Mouse (Mus musculus): ENCODE results near the gene Abat. TPM values are rescaled to one million over a fixed set of nuclear protein-coding genes. Genes with fewer than 3 reads are reported as not detected.

Abat gene
- total RNA-seq, 2 experiments from 2014 or later = 149 to 156 TPM

GRCm38 (mm10) chr16:8620315-8621115 lies 107.3 kb downstream of the Abat start:
- no peak for DNase-seq (ENCODE audit: low spot score in 2 of 2)

GRCm38 (mm10) chr16:8630419-8630818 lies 117.2 kb downstream of the Abat start:
- DNase-seq (ENCODE audit: low spot score in 2 of 2) = no peak

- DNase-seq (ENCODE audit: low spot score in 2 of 2) = no peak
Measured at GRCm38 (mm10) chr16:8631428-8631827, 118.2 kb downstream of the Abat start.

- no peak for DNase-seq (ENCODE audit: low spot score in 2 of 2)
Measured at GRCm38 (mm10) chr16:8636867-8637216, 123.6 kb downstream of the Abat start.

GRCm38 (mm10) chr16:8637217-8638051 lies 124.2 kb downstream of the Abat start, which contains the start of the genes Pmm2 and Tmem186:
Gene Pmm2 (plus strand): TSS chr16:8637674.
Gene Tmem186 (minus strand): TSS chr16:8637712.
- DNase-seq (ENCODE audit: low spot score in 2 of 2) = peak; percentile 89 to 94

GRCm38 (mm10) chr16:8638131-8638530 lies 124.9 kb downstream of the Abat start:
- no peak for DNase-seq (ENCODE audit: low spot score in 2 of 2)

- DNase-seq (ENCODE audit: low spot score in 2 of 2) = no peak
Measured at GRCm38 (mm10) chr16:8639466-8640191, 126.4 kb downstream of the Abat start.

GRCm38 (mm10) chr16:8643855-8644254 lies 130.6 kb downstream of the Abat start:
- peak in 1 of 2 experiments; percentile 44 for DNase-seq (ENCODE audit: low spot score in 2 of 2)

GRCm38 (mm10) chr16:8645546-8645945 lies 132.3 kb downstream of the Abat start:
- DNase-seq (ENCODE audit: low spot score in 2 of 2) = no peak

- no peak for DNase-seq (ENCODE audit: low spot score in 2 of 2)
Measured at GRCm38 (mm10) chr16:8650007-8650406, 136.8 kb downstream of the Abat start.

GRCm38 (mm10) chr16:8655108-8655507 lies 141.9 kb downstream of the Abat start:
- no peak for DNase-seq (ENCODE audit: low spot score in 2 of 2)

GRCm38 (mm10) chr16:8655599-8655998 lies 142.4 kb downstream of the Abat start:
- no peak for DNase-seq (ENCODE audit: low spot score in 2 of 2)

GRCm38 (mm10) chr16:8656256-8656655 lies 143.0 kb downstream of the Abat start:
- DNase-seq (ENCODE audit: low spot score in 2 of 2) = no peak

GRCm38 (mm10) chr16:8658349-8658748 lies 145.1 kb downstream of the Abat start:
- DNase-seq (ENCODE audit: low spot score in 2 of 2) = no peak

- DNase-seq (ENCODE audit: low spot score in 2 of 2) = no peak
Measured at GRCm38 (mm10) chr16:8658764-8659163, 145.5 kb downstream of the Abat start.

- DNase-seq (ENCODE audit: low spot score in 2 of 2) = no peak
Measured at GRCm38 (mm10) chr16:8663022-8663421, 149.8 kb downstream of the Abat start.

- DNase-seq (ENCODE audit: low spot score in 2 of 2) = peak in 1 of 2 experiments; percentile 46
Measured at GRCm38 (mm10) chr16:8663606-8664539, 150.6 kb downstream of the Abat start.

- no peak for DNase-seq (ENCODE audit: low spot score in 2 of 2)
Measured at GRCm38 (mm10) chr16:8665367-8665766, 152.1 kb downstream of the Abat start.

- no peak for DNase-seq (ENCODE audit: low spot score in 2 of 2)
Measured at GRCm38 (mm10) chr16:8666452-8666851, 153.2 kb downstream of the Abat start.

- no peak for DNase-seq (ENCODE audit: low spot score in 2 of 2)
Measured at GRCm38 (mm10) chr16:8667261-8667660, 154.0 kb downstream of the Abat start.

All from layer of hippocampus, postnatal 14 days (tissue).